Mouse (Mus musculus) ovary, adult 18-20 months (tissue): ENCODE data around the gene Kdelr3.

Experiments
- DNase-seq: peaks from one replicate; pipeline ENCODE4 v3.0.0; 2022; ENCODE audit warnings: low spot score, mixed read lengths

Gene Kdelr3

GRCm38 (mm10) chr15:79516171-79517096 lies at the start of gene Kdelr3:
Gene Kdelr3, plus strand, starts transcription at chr15:79516411.
- DNase-seq, result peak; percentile 67

DNA sequence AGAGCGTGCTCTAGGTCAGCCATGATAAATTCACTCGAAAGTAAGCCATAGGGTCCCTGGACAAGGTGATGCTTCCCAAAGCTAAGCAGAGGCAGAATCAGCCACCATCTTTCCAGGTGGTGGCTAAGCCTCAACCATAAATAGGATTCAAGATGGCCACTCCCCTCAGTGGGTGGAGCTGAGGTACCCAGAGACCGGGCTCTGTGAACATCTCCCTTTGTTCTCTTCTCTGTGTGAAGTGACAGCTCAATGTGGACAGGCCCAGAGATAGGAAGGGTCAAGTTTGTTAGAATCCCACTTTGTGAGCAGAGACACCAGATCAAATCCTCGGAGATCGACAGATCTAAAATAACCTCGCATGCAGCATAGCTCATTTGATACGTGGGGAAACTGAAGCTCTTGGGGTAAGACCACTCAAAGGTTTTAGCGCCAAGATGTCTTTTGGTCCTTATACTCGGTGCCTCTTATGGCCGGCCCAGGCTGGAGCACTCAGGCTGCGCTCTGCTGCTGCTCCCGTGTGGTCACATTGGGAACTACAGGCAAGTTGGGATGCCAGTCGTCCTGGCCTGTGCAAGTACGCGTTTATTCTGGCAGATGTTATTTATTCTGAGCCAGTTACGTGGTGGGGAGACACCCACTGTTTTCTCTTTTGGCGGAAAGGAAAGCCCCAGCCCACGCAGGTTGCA lies 49.5 kb upstream of the Kdelr3 start:
- DNase-seq, result peak; percentile 48

DNA sequence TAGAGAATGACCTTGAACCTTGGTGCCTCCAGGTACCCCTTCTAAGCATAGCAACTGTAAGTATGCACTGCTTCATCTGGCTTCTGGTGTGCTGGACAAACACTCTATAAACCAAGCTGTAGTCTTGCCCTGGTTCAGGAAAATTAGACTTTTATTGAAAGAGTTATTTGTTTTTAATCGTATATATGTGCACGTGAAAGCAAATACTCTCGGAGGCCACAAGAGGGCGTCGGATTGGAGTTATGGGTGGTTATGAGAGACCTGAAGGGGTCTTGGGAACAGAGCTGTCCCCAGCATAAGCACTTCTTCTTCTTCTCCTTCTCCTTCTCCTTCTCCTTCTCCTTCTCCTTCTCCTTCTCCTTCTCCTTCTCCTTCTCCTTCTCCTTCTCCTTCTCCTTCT lies 46.6 kb upstream of the Kdelr3 start:
- DNase-seq, result no peak

DNA sequence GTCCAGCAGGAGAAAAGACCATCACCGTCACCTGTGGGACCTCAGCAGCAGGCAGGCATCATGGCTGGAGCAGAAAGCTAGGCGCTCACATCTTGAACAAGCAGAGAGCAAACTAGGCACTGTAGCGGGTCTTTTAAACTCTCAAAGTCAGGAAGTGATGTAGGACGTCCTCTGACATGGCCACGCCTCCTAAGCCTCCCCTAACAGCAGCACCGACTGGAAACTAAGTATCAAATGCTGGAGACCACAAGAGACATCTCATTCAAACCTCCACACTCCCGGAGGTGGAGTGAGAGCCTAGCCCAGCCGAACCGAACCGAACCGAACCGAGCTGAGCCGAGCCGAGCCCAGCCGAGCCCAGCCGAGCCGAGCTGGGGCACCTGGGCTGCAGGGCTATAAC lies 45.6 kb upstream of the Kdelr3 start:
- no peak for DNase-seq

DNA sequence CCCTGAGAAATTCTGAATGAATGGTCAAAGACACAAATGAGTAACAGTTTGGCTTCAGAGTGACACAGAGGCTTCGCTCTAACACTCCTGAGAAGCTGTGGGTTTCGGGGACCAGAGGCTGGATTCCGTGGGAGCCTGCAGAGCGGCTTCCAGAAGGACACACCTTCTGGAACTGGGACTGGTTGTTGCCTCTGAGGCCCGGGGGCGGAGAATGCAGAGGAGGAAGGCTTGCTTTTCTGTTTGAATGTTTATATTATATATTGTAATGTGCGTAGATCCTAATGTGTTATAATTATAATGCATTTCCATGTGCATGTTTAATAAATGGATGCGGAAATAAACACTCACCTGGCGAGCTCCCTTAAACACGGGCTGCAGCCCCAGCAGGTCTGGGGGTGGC lies 45.1 kb upstream of the Kdelr3 start:
- DNase-seq, result no peak

DNA sequence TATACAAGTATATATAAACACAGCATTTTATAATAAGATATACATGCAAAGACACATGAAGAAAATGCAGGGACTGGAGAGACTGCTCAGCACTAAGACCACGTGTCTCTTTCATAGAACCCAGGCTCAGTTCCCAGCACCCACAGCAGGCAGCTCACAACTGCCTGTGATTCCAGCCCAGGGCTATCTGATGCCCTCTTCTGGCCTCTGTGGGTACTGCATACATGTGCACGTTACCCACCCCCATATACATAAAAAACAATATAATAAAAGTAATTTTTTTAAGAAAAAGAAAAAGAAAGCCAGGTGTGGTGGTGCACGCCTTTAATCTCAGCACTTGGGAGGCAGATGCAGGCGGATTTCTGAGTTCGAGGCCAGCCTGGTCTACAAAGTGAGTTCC lies 43.2 kb upstream of the Kdelr3 start:
- DNase-seq, result no peak

- no peak for DNase-seq
Observed at GRCm38 (mm10) chr15:79473638-79474355, 42.4 kb upstream of the Kdelr3 start.

GRCm38 (mm10) chr15:79477227-79477626 lies 39.0 kb upstream of the Kdelr3 start:
- no peak for DNase-seq

GRCm38 (mm10) chr15:79481181-79481688 lies 35.0 kb upstream of the Kdelr3 start:
- DNase-seq, result no peak

GRCm38 (mm10) chr15:79489463-79489862 lies 26.7 kb upstream of the Kdelr3 start:
- no peak for DNase-seq

- DNase-seq, result no peak
Observed at GRCm38 (mm10) chr15:79493527-79493926, 22.7 kb upstream of the Kdelr3 start.

GRCm38 (mm10) chr15:79500110-79500509 lies 16.1 kb upstream of the Kdelr3 start:
- DNase-seq, result no peak

- DNase-seq, result no peak
Observed at GRCm38 (mm10) chr15:79502891-79503341, 13.3 kb upstream of the Kdelr3 start.

GRCm38 (mm10) chr15:79503438-79503837 lies 12.8 kb upstream of the Kdelr3 start:
- DNase-seq, result no peak

DNA sequence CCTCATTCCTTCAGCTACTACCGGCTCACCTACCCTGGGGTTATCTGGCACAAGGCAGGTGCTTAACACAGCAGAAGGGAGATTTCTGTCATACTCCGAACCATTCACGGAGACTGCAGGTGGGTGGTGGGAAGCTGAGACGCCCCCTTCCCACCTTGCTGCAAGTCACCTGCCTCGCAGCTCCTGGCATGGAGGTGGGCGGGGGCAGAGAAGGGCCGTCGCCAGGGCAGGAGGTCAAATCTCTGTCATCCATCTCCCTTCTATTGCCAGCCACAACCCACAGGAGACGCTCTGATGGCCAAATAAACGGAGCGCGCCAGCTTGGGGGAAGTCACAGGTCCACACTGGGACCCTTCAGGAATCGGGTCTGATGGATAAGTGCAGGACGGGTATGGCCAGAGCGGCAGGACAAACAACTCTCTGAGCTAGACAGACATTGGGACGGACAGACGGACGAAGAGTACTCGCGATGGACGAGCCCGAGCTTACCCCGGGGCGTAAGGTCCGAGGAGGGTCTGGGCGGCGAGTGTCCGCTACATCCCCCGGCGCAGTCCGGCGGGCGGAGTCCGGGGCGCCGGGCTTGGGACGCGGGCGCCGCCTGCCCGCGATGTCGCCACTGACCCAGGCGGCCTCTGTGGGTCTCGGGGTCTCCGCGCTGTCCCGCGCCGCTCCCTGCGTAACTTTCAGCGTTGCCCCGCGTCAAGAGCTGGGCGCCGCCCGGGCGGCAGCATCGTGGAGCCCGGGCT lies 11.3 kb upstream of the Kdelr3 start, which contains the start of gene Kcnj4:
Kcnj4 (minus strand) TSS at position 535 of the 746 bp plus-strand sequence.
- DNase-seq, result no peak

DNA sequence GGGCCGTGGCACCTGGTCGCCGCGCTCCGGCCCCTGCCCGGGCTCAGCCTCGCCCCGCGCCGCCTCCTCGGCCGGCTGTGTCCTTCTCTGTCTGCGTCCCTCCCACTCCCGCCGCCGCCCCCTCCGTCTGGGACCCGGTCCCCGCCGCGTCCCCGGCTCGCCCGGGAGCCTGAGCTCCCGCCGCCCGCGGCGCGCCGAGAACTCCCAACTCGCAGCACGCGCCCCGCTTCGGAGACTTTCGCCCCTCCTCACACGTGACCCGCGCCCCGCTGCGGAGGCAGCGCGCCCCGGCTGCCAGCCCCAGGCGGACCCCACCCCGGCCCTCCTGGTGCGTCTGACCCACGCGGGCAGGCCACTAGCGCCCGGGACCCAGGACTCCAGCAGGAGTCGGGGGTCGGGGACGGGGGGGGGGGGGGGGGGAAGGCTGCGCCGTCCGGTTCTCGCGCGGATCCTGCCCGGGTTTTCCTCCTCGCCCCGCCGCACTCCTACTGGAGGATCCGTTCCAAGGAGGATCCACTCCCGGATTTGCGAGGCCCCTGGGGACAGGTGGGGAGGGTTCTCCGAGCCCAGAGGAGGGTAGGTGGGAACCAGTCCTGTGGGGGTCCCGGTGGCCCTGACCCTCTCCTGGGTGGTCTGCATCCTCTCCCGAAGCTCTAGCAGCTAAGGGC lies 10.5 kb upstream of the Kdelr3 start:
- DNase-seq, result no peak

DNA sequence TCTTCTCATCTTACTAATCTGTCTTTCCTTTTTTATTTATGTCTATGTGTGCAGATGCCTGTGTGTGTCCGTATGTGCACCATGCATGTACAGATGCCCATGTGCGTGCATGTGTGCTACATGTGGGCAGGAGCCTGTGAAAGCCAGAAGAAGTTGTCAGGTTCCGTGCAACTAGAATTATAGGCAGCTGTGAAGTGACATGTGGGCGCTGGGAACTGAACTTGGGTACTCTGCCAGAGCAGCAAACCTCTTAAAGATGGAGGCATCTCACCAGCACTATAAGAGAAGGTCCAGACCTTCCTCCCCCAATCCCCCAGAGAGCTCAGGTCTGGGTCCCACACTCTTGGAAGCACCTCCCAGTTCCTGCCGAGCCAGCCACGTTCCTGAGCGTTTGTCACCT lies 9.8 kb upstream of the Kdelr3 start:
- DNase-seq, result no peak

DNA sequence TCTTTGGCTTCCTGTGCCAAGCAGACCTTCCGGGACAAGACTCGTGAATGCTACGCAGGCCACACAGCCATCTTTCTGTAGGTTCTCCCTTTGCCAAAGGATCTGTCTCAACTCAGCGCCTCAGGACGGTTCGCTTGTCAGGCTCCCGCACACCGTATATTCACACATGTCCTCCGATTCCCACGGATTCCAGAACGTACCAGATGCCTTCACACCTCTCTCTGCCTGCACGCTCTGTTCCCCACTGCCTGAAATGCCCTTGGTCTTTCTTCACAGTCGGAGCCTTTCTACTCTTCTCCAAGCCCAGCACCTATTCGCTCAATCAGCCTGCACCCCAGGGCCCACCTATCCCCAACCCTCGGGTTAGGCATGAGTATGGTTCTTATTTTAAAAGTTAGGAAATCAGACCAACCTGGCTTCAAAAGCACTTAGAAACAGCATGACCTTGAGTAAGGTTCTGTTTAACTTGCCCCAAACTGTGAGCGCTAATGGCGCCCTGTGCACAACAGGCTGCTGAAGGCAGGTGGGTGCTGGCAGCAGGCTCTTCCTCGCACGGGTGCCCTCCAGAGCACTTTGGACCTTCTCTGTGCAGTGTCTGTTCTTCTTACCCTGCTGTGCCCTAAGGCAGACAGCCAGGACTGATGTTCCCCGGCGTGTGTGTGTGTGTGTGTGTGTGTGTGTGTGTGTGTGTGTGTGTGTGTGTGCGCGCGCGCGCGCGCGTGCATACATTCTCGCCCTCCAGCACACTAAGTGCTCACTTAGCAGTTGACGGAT lies 9.0 kb upstream of the Kdelr3 start:
- DNase-seq, result no peak

- no peak for DNase-seq
Observed at GRCm38 (mm10) chr15:79509998-79510397, 6.2 kb upstream of the Kdelr3 start.

GRCm38 (mm10) chr15:79510425-79510824 lies 5.8 kb upstream of the Kdelr3 start:
- no peak for DNase-seq
